12 mouse cellular contexts compared by ENCODE assay signal in the genomic region with DNA sequence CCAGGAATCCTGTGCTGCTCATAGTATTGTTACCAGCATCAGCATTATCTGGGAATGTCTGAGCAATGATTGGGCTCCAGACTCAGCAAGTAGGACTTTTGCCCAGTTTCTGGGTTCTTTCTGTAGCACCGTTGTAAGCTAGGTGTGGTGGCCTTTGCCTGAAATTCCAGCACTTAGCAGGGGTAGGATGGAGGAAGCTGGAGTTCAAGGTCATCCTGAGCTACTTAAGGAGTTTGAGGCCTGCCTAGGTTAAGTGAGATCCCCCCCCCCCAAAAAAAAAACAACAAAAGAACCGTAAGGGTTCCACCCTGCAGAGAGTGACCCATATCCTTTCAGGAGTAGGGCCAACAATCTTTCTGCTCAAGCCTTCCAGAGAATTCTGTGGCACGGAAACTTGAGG.
"Had no signal": no experiment of that assay in that cellular context is flagged by ENCODE, and none has a peak within 500 bp of the region (broad histone marks: within the 10 kb centered on the region; RNA-seq: fewer than 3 reads in every experiment).

No protein-coding gene starts in this region.

- DNase-seq: lung, adult 18-20 months; lung, embryonic 14.5 days; lung, postnatal 10 days; lung, postnatal 4 days; retina, postnatal 1 day; right cerebral cortex, adult 18-20 months; right cerebral cortex, postnatal 25 days; right cerebral cortex, postnatal 4 days; spleen, adult 18-20 months; thymus, adult 2 months; thymus, postnatal 25 days; thymus, postnatal 4 days had no signal
